Mouse (Mus musculus): ENCODE measurements around the gene Pnpla5.

DNA sequence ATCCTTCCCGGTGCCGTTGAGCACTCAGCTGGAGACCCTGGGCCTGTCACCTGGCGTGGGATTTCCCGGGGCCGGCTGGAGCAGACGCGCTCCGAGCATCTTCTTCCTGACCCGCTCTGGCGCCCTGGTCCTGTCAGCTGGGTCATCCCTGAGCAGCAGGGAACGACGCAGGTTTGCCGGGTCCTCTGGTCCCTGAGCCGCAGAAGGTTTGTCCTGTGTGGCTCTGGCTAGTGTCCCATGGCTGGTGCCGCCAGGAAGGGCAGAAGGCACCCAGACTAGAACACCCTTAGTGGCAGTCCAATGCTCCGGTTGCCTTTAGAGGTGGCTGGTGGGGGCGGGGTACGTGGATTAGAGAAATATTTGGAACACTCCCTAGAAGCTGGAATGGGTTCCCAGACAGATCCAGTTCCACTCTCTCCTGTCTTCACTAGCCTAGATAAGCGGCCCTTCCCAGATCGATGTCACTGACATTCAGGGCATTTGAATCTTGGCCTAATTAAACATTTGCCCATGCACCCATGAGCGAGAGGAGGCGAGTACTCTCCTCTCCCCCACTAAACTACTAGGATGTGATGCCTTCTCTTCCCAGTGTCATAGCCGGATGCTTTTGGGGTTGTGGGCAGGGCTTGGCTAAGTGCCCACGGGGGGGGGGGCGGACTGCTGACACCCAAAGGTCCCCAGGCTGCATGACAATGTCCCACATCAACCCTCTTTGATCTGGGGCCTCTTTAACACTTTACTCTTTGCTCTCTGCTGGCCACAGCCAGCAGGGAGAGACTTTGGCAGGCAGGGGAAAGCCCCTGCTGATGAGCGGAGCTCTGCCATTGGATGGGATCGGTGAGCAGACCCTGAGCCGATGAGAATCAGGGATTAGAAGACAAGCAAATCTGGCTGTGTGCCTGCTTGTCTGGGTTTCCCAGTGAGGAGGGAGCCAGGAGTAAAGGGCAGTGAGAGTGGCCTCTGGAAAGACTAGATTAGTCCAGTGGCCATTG is 45.5 kb upstream of the Pnpla5 start:
- TF ChIP-seq GATA1 (IDR thresholded peaks at IDR 0.05; ENCODE audit: borderline replicate concordance, low read length) (no peak), FLI1 (IDR thresholded peaks at IDR 0.05; ENCODE audit: low read length) (no peak)
